Comparison of ENCODE assay signal across 8 mouse cellular contexts in the genomic region with DNA sequence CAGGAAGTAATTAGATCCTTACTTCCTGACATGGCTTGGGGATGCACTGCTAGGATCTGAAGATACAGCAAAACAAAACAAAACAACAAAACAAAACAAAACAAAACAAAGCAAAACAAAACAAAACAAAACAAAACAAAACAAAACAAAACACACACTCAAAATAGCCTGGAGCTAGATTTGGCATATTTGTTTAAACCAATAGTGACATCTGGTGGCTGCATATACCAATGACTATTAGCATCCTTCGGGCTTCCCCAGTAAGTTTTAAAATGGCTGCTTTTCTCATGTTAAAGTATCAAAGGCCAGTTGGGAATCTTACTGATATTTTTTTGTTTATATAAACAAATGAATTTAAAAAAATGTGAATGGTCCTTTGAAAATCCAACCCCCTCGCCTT. TPM values are rescaled to one million over a fixed set of nuclear protein-coding genes. Genes with fewer than 3 reads are reported as not detected.
A peak's percentile ranks its signal among the peaks of the same experiment; 100 is the strongest.
DNase-seq lines count a peak whose midpoint lies in the region; ATAC-seq and TF ChIP-seq lines count a peak whose summit lies in the region.
"Had no signal": no experiment of that assay in that cellular context is flagged by ENCODE, and none has a peak within 500 bp of the region (broad histone marks: within the 10 kb centered on the region; RNA-seq: fewer than 3 reads in every experiment).

No protein-coding gene starts in this region.

- WGBS in forebrain, embryonic 14.5 days = 31% methylated on average over 2 of the region's 2 CpGs
- 40% methylated on average over 2 of the region's 2 CpGs for WGBS in midbrain, postnatal 0 days

- TF ChIP-seq CTCF in midbrain, postnatal 0 days (IDR thresholded peaks at IDR 0.05) = peak; percentile 77

- H3K27ac ChIP-seq in forebrain, embryonic 14.5 days (ENCODE audit: low read depth, low read length) = no peak overlapping the region
- H3K27ac ChIP-seq in midbrain, postnatal 0 days (ENCODE audit: low read depth, low read length) = no peak overlapping the region
- H3K27ac ChIP-seq: macrophage had no signal

- no peak overlapping the region for H3K4me2 ChIP-seq in forebrain, embryonic 14.5 days (ENCODE audit: low read length)
- H3K4me2 ChIP-seq in midbrain, postnatal 0 days (ENCODE audit: low read depth, low read length, poor library complexity, severe bottlenecking) = no peak overlapping the region

- no peaks in the 10 kb centered on the region for H3K27me3 ChIP-seq in forebrain, embryonic 14.5 days (replicated peaks; ENCODE audit: control insufficient read depth, insufficient read depth, low read length)
- H3K27me3 ChIP-seq in midbrain, postnatal 0 days (ENCODE audit: insufficient read depth, low read length) = no peaks in the 10 kb centered on the region

- no peaks in the 10 kb centered on the region for H3K36me3 ChIP-seq in forebrain, embryonic 14.5 days (ENCODE audit: control insufficient read depth, insufficient read depth, low read length)
- H3K36me3 ChIP-seq in midbrain, postnatal 0 days (ENCODE audit: insufficient read depth, low read length) = no peaks in the 10 kb centered on the region

- no peak overlapping the region for H3K4me3 ChIP-seq in forebrain, embryonic 14.5 days (ENCODE audit: low read depth, low read length)
- H3K4me3 ChIP-seq in midbrain, postnatal 0 days (ENCODE audit: low read depth, low read length) = no peak overlapping the region

- H3K9ac ChIP-seq in forebrain, embryonic 14.5 days (ENCODE audit: low read length) = no peak overlapping the region
- no peak overlapping the region for H3K9ac ChIP-seq in midbrain, postnatal 0 days (replicated peaks; ENCODE audit: low read length, poor library complexity, severe bottlenecking)

- ATAC-seq in forebrain, embryonic 14.5 days = peak; percentile 82
- no peak; the same call in 1 of the 2 replicates for ATAC-seq in midbrain, postnatal 0 days (ENCODE audit: low FRiP score)

- peak; percentile 8 for DNase-seq in kidney, postnatal 10 days
- DNase-seq in kidney, adult 18-20 months = no peak
- peak; percentile 51 for DNase-seq in CD4-positive, CD25-positive, alpha-beta regulatory T cell, adult 2 months (ENCODE audit: low read depth, low spot score)
- peak; percentile 64 for DNase-seq in MN1 (ENCODE audit: low spot score)
- peak; percentile 84 for DNase-seq in forebrain, embryonic 14.5 days (ENCODE audit: low spot score)
- DNase-seq in midbrain, postnatal 0 days (ENCODE audit: low spot score) = peak; percentile 83
- DNase-seq in thymus, postnatal 25 days = no peak

- H3K4me1 ChIP-seq in forebrain, embryonic 14.5 days (ENCODE audit: control insufficient read depth, insufficient read depth, low read length) = no peaks in the 10 kb centered on the region
- H3K4me1 ChIP-seq in midbrain, postnatal 0 days (ENCODE audit: insufficient read depth, low read length) = no peaks in the 10 kb centered on the region

- H3K9me3 ChIP-seq in forebrain, embryonic 14.5 days (replicated peaks; ENCODE audit: control insufficient read depth, low read length) = no peaks in the 10 kb centered on the region
- H3K9me3 ChIP-seq in midbrain, postnatal 0 days (ENCODE audit: low read length) = no peaks in the 10 kb centered on the region

RNA-seq across cellular contexts. Expression of a gene that starts 52.9 kb away (rescaled TPM):
- polyA plus RNA-seq in forebrain, embryonic 14.5 days (2014; fragmentation: Nextera tagmentation; extraction: Ambion mirVana) = 44.0 and 48.4 TPM in 2 replicates
- total RNA-seq in midbrain, postnatal 0 days (2014; rRNA removed) = 57.4 and 66.6 TPM in 2 replicates
- 98.7 and 98.8 TPM in 2 replicates for polyA plus RNA-seq in midbrain, postnatal 0 days (2015; fragmentation: Nextera tagmentation; extraction: Ambion mirVana)

Comparison
In these comparisons a context has a peak if more than half of its experiments do, and no peak if none do; other contexts are left out.
1. DNase-seq: peak in kidney, postnatal 10 days (single experiment), CD4-positive, CD25-positive, alpha-beta regulatory T cell, adult 2 months (single experiment), MN1 (single experiment), forebrain, embryonic 14.5 days (single experiment) and midbrain, postnatal 0 days (single experiment); none in kidney, adult 18-20 months (single experiment) and thymus, postnatal 25 days (single experiment).